Mouse (Mus musculus) neutrophil, adult 83 days (primary cell): ENCODE data around the gene Ap1s1. TPM values are rescaled to one million over a fixed set of nuclear protein-coding genes. Genes with fewer than 3 reads are reported as not detected.

Source experiments
- total RNA-seq, 2 experiments: library from RNA; stranded (reverse); gene quantifications; one replicate each; pipeline ENCODE4 v1.2.4; 2023

Ap1s1 gene
- total RNA-seq: 10 to 100 TPM; 34.6 to 42.4 TPM

GRCm38 (mm10) chr5:137045402-137046323, at the start of gene Ap1s1:
Gene Ap1s1, minus strand, starts transcription at chr5:137046135.

GRCm38 (mm10) chr5:137072079-137072960, 26.4 kb upstream of the Ap1s1 start, which contains the start of gene Serpine1:
Gene Serpine1, minus strand, starts transcription at chr5:137072268.

GRCm38 (mm10) chr5:137026092-137026491, 19.8 kb downstream of the Ap1s1 start, which contains the start of gene Vgf:
Gene Vgf, plus strand, starts transcription at chr5:137026392.

GRCm38 (mm10) chr5:136987934-136988271, 58.0 kb downstream of the Ap1s1 start, which contains the start of gene Znhit1:
Gene Znhit1, minus strand, starts transcription at chr5:136988021.

GRCm38 (mm10) chr5:136986695-136987137, 59.2 kb downstream of the Ap1s1 start, which contains the start of gene Plod3:
Gene Plod3, plus strand, starts transcription at chr5:136987019.

Other genes with a start within 250 kb of the Ap1s1 start
- not detected for gene Col26a1, start 162.9 kb downstream of the Ap1s1 start, total RNA-seq
- 1 to 10 TPM; 2.6 to 6.0 TPM for gene Ift22, start 138.0 kb downstream of the Ap1s1 start, total RNA-seq
- gene Fis1, start 92.9 kb downstream of the Ap1s1 start, total RNA-seq: 100 to 1,000 TPM; 193 to 219 TPM
- gene Cldn15, start 79.5 kb downstream of the Ap1s1 start, total RNA-seq: 10 to 100 TPM; 47.5 to 57.3 TPM
- 100 to 1,000 TPM in 1 of 2 experiments, 10 to 100 TPM in 1; 94.6 to 114 TPM for gene Plod3, start 59.1 kb downstream of the Ap1s1 start, total RNA-seq
- gene Znhit1, start 58.1 kb downstream of the Ap1s1 start, total RNA-seq: 10 to 100 TPM; 83.2 to 88.3 TPM
- not detected for gene Vgf, start 19.7 kb downstream of the Ap1s1 start, total RNA-seq
- gene Serpine1, start 26.1 kb upstream of the Ap1s1 start, total RNA-seq: under 1 TPM in 1 of 2 experiments, not detected in 1; 0.28 TPM
- gene Trim56, start 70.1 kb upstream of the Ap1s1 start, total RNA-seq: 10 to 100 TPM; 32.8 to 36.3 TPM
- gene Muc3, start 103.2 kb upstream of the Ap1s1 start, total RNA-seq: not detected
- 1 to 10 TPM; 1.7 to 2.9 TPM for gene Muc3a, start 166.3 kb upstream of the Ap1s1 start, total RNA-seq
- gene Ache, start 241.4 kb upstream of the Ap1s1 start, total RNA-seq: 10 to 100 TPM in 1 of 2 experiments, 1 to 10 TPM in 1; 7.4 to 13.1 TPM
- gene Ufsp1, start 248.5 kb upstream of the Ap1s1 start, total RNA-seq: 1 to 10 TPM; 3.5 to 4.1 TPM